Mouse (Mus musculus) intestine, embryonic 14.5 days (tissue): ENCODE data around the gene Trpv4. TPM values are rescaled to one million over a fixed set of nuclear protein-coding genes. Genes with fewer than 3 reads are reported as not detected.

Experiments
- ATAC-seq: fragments of 200-750 bp; cut with Nextera tagmentation; replicated peaks from 2 replicates; pipeline ENCODE4 v1.8.0; 2017; ENCODE audit warnings: low read depth, moderate number of reproducible peaks, moderate TSS enrichment, moderate library complexity; ENCODE audit not compliant: low FRiP score, low TSS enrichment
- DNase-seq: peaks from one replicate; pipeline ENCODE4 v3.0.0-alpha.2; 2018; ENCODE audit warnings: low spot score
- H3K27ac ChIP-seq: fragments of 300-500 bp; sonication (generic); 2 replicates; pipeline ENCODE4 v1.5.1; 2014; ENCODE audit warnings: low read depth, mild to moderate bottlenecking, control low read depth
- H3K27me3 ChIP-seq: fragments of 300-500 bp; sonication (generic); replicated peaks from 2 replicates; pipeline ENCODE4 v1.6.1; 2014; ENCODE audit warnings: low read length, control low read depth; ENCODE audit not compliant: control insufficient read depth, insufficient read depth
- H3K36me3 ChIP-seq: fragments of 300-500 bp; sonication (generic); 2 replicates; pipeline ENCODE4 v1.6.1; 2014; ENCODE audit warnings: low read length, control low read depth; ENCODE audit not compliant: control insufficient read depth, insufficient read depth
- H3K4me1 ChIP-seq: fragments of 300-500 bp; sonication (generic); replicated peaks from 2 replicates; pipeline ENCODE4 v1.6.1; 2014; ENCODE audit warnings: low read length, control low read depth, mixed read lengths; ENCODE audit not compliant: control insufficient read depth, insufficient read depth
- H3K4me2 ChIP-seq: fragments of 300-500 bp; sonication (generic); 2 replicates; pipeline ENCODE4 v1.6.1; 2014; ENCODE audit warnings: low read length
- H3K4me3 ChIP-seq: fragments of 300-500 bp; sonication (generic); 2 replicates; pipeline ENCODE4 v1.5.1; 2014; ENCODE audit warnings: low read depth, low read length, control low read depth, mixed read lengths
- H3K9ac ChIP-seq: fragments of 300-500 bp; sonication (generic); 2 replicates; pipeline ENCODE4 v1.6.1; 2014; ENCODE audit warnings: mild to moderate bottlenecking, low read length
- H3K9me3 ChIP-seq: fragments of 300-500 bp; sonication (generic); 2 replicates; pipeline ENCODE4 v1.6.1; 2016; ENCODE audit warnings: low read length, control low read depth; ENCODE audit not compliant: control insufficient read depth
- WGBS: fragments of 180-500 bp; shearing (Covaris S2); extraction: QIAGEN DNeasy Blood & Tissue Kit; methylation state at CpG from one replicate; pipeline ENCODE4 v1.1.7; 2014; 5-methylcytosine and 5-hydroxymethylcytosine counted together
- polyA plus RNA-seq: library from polyadenylated mRNA; unstranded; fragments of >200 nt; fragmentation: Nextera tagmentation; extraction: Ambion mirVana; gene quantifications from 2 replicates; pipeline ENCODE4 v1.2.1, GENCODE M21; 2014

The Trpv4 gene
- polyA plus RNA-seq, 1 experiment from 2014 or later, result 0.83 TPM

- Histone ChIP-seq H3K9ac (peak within 1 kb of the TSS; percentile 60), H3K27ac (no peak within 1 kb of the TSS), H3K9me3 (no peaks in the 10 kb centered on the region), H3K4me2 (peak within 1 kb of the TSS; percentile 95), H3K36me3 (no peaks in the 10 kb centered on the region), H3K4me3 (peak within 1 kb of the TSS; percentile 70), H3K4me1 (0 out of 2 replicates have a peak, but pooled peaks cover 3% of the 10 kb centered on the region), H3K27me3 (no peaks in the 10 kb centered on the region)
- ATAC-seq, result peak; percentile 95
- DNase-seq, result peak; percentile 89
- WGBS, result 7% methylated on average over 42 of the region's 75 CpGs
Observed at GRCm38 (mm10) chr5:114690633-114691567, 32.7 kb upstream of the Trpv4 start, which contains the start of gene Gltp. Gene Gltp (minus strand): TSS chr5:114690984.

GRCm38 (mm10) chr5:114689700-114690366 lies 31.6 kb upstream of the Trpv4 start:
- peak overlapping the region; percentile 95 for H3K4me2 ChIP-seq
- 0 out of 2 replicates have a peak, but pooled peaks have one; percentile 14 for ATAC-seq
- H3K9ac ChIP-seq, result peak overlapping the region; percentile 60
- WGBS, result 18% methylated on average over 16 of the region's 16 CpGs
- DNase-seq, result peak; percentile 75
- H3K36me3 ChIP-seq, result no peaks in the 10 kb centered on the region
- H3K4me1 ChIP-seq, result 0 out of 2 replicates have a peak, but pooled peaks cover 3% of the 10 kb centered on the region
- peak overlapping the region; percentile 70 for H3K4me3 ChIP-seq
- H3K27ac ChIP-seq, result no peak overlapping the region
- H3K27me3 ChIP-seq, result no peaks in the 10 kb centered on the region
- no peaks in the 10 kb centered on the region for H3K9me3 ChIP-seq

GRCm38 (mm10) chr5:114688703-114689102 lies 30.5 kb upstream of the Trpv4 start:
- no peaks in the 10 kb centered on the region for H3K27me3 ChIP-seq
- ATAC-seq, result no peak
- H3K36me3 ChIP-seq, result no peaks in the 10 kb centered on the region
- H3K4me2 ChIP-seq, result no peak overlapping the region
- H3K9me3 ChIP-seq, result no peaks in the 10 kb centered on the region
- 82% methylated on average over 13 of the region's 13 CpGs for WGBS
- no peak for DNase-seq
- H3K9ac ChIP-seq, result no peak overlapping the region
- H3K4me1 ChIP-seq, result 0 out of 2 replicates have a peak, but pooled peaks cover 3% of the 10 kb centered on the region
- H3K27ac ChIP-seq, result no peak overlapping the region
- no peak overlapping the region for H3K4me3 ChIP-seq

GRCm38 (mm10) chr5:114687901-114688300 lies 29.7 kb upstream of the Trpv4 start:
- no peak for DNase-seq
- no peaks in the 10 kb centered on the region for H3K36me3 ChIP-seq
- H3K27ac ChIP-seq, result no peak overlapping the region
- no peaks in the 10 kb centered on the region for H3K27me3 ChIP-seq
- H3K9ac ChIP-seq, result no peak overlapping the region
- no peak overlapping the region for H3K4me2 ChIP-seq
- no peak overlapping the region for H3K4me3 ChIP-seq
- no peaks in the 10 kb centered on the region for H3K9me3 ChIP-seq
- ATAC-seq, result no peak
- peaks cover 6% of the 10 kb centered on the region; the same call in 1 of the 2 replicates for H3K4me1 ChIP-seq

- Histone ChIP-seq H3K27me3 (no peaks in the 10 kb centered on the region), H3K4me1 (peaks cover 8% of the 10 kb centered on the region; the same call in 1 of the 2 replicates), H3K4me3 (no peak overlapping the region), H3K27ac (no peak overlapping the region), H3K9me3 (no peaks in the 10 kb centered on the region), H3K9ac (no peak overlapping the region), H3K4me2 (no peak overlapping the region), H3K36me3 (no peaks in the 10 kb centered on the region)
- DNase-seq, result no peak
- 69% methylated on average over 7 of the region's 7 CpGs for WGBS
- no peak for ATAC-seq
Observed at GRCm38 (mm10) chr5:114686726-114687210, 28.5 kb upstream of the Trpv4 start.

- Histone ChIP-seq H3K36me3 (no peaks in the 10 kb centered on the region), H3K9ac (no peak overlapping the region), H3K4me3 (no peak overlapping the region), H3K4me2 (no peak overlapping the region), H3K27ac (no peak overlapping the region), H3K9me3 (no peaks in the 10 kb centered on the region), H3K4me1 (peaks cover 12% of the 10 kb centered on the region), H3K27me3 (no peaks in the 10 kb centered on the region)
- DNase-seq, result no peak
- 91% methylated on average over 5 of the region's 5 CpGs for WGBS
- ATAC-seq, result no peak
Observed at GRCm38 (mm10) chr5:114685986-114686385, 27.8 kb upstream of the Trpv4 start.

GRCm38 (mm10) chr5:114681717-114682116 lies 23.5 kb upstream of the Trpv4 start:
- no peak overlapping the region for H3K27ac ChIP-seq

GRCm38 (mm10) chr5:114680676-114681285 lies 22.6 kb upstream of the Trpv4 start:
- no peak for ATAC-seq

More at GRCm38 (mm10) chr5:114681717-114682116, 23.5 kb upstream of the Trpv4 start:
- peaks cover 12% of the 10 kb centered on the region for H3K4me1 ChIP-seq
- WGBS, result 75% methylated on average over 8 of the region's 8 CpGs
- peaks cover 4% of the 10 kb centered on the region for H3K36me3 ChIP-seq
- H3K9ac ChIP-seq, result no peak overlapping the region
- ATAC-seq (no peak), DNase-seq (no peak)
- H3K4me3 ChIP-seq, result no peak overlapping the region
- H3K4me2 ChIP-seq, result no peak overlapping the region
- H3K9me3 ChIP-seq, result no peaks in the 10 kb centered on the region
- H3K27me3 ChIP-seq, result no peaks in the 10 kb centered on the region

More at GRCm38 (mm10) chr5:114680676-114681285, 22.6 kb upstream of the Trpv4 start:
- Histone ChIP-seq H3K4me3 (no peak overlapping the region), H3K9me3 (no peaks in the 10 kb centered on the region), H3K27ac (no peak overlapping the region), H3K36me3 (peaks cover 7% of the 10 kb centered on the region), H3K4me1 (peaks cover 12% of the 10 kb centered on the region), H3K4me2 (no peak overlapping the region), H3K27me3 (no peaks in the 10 kb centered on the region), H3K9ac (no peak overlapping the region)
- no peak for DNase-seq
- 65% methylated on average over 19 of the region's 19 CpGs for WGBS
